Mouse (Mus musculus): ENCODE results near the gene Kcna4.

DNA sequence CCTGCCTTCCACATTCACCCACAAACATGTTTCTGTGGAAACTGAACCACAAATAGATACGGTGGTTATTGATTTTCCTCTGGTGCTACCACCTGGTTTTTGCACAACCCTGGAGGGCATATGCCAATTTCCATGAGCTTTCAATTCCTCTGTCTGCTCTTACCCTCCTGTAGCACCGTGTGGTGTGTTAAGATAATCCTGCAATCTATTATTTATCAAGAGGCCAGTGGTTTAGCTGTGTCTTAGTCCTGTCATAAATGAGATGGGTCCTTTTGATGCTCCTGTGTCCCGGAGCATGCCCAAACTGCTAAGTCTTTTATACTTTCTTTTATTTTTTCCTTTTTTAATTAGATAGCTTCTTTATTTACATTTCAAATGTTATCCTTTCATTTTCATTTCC lies 20.4 kb upstream of the Kcna4 start:
- no peak for TF ChIP-seq POLR2A (IDR thresholded peaks at IDR 0.05; ENCODE audit: borderline replicate concordance, insufficient read depth, low read length)
- TF ChIP-seq CTCF (IDR thresholded peaks at IDR 0.05; ENCODE audit: borderline replicate concordance, insufficient read depth, low read depth, low read length), result no peak

Measured in cerebellum, adult 2 months (tissue).